Mouse (Mus musculus) cortical plate, adult 2 months (tissue): ENCODE data around the gene Nod1.

ENCODE experiments used
- CTCF ChIP-seq: fragments of 200-500 bp; IDR thresholded peaks from 2 replicates; pipeline ENCODE4 v1.5.1; 2011; ENCODE audit warnings: mild to moderate bottlenecking, control low read depth, low read length; ENCODE audit not compliant: insufficient read depth; ENCODE audit errors: extremely low read depth
- POLR2A ChIP-seq: fragments of 200-500 bp; IDR thresholded peaks from 2 replicates; pipeline ENCODE4 v1.6.1; 2011; ENCODE audit warnings: mild to moderate bottlenecking, low read length, control low read depth; ENCODE audit not compliant: insufficient read depth; ENCODE audit errors: extremely low read depth

- TF ChIP-seq CTCF (no peak), POLR2A (no peak)
Measured at GRCm38 (mm10) chr6:54890221-54890620, 82.2 kb downstream of the Nod1 start.
